Mouse (Mus musculus): ENCODE data around the gene Slc28a3.

- no peak for TF ChIP-seq CTCF (IDR thresholded peaks at IDR 0.05; ENCODE audit: extremely low read depth, insufficient read depth, low read length)
- no peak for TF ChIP-seq POLR2A (IDR thresholded peaks at IDR 0.05; ENCODE audit: extremely low read depth, insufficient read depth, low read length)
Observed at GRCm38 (mm10) chr13:58601201-58601855, 9.3 kb downstream of the Slc28a3 start.
